Mouse (Mus musculus): ENCODE measurements around the gene Awat2.

DNA sequence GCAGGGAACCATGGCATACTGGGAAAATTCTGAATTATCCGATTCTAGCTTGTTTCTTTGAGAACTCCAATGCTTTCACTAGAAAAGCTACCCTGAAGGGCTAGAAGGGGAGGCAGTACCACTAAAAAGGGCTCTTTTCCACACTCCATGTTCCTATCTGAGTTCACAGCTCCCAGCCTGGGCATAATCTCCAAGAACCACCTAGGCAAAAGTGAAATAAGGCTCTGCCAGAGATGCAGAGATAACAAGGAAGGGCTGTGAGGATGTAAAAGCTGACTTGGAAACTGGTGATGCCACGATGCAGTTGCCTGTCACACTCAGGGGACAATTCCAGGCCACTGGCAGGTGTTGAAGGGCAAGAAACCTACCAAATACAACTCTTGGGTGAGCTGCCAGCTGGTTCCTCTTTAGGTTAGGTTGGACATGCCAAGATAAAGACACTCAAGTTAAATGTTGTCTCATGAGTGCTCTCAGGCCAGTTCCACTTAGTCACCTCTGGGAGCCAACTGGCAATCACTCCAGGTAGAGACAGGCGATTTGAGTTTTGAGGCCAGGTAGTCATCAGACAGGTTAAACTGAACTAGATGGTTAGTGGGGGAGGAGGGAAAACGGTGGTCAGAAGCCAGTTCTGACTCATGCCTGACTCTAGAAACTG is 33.2 kb upstream of the Awat2 start:
- no peak for TF ChIP-seq CTCF (IDR thresholded peaks at IDR 0.05 in 2 of 3, conservative IDR thresholded peaks at IDR 0.05 in 1 of 3; ENCODE audit: control insufficient read depth in 1 of 3, insufficient read depth in 1 of 3, low read depth in 2 of 3, low read length in 3 of 3, poor library complexity in 1 of 3, severe bottlenecking in 1 of 3)
- TF ChIP-seq JUND (IDR thresholded peaks at IDR 0.05; ENCODE audit: low read depth, low read length), result no peak
